Mouse (Mus musculus): ENCODE measurements at regions not wholly inside any gene's neighbourhood (a gene's known extent, or its start where the extent isn't known, plus 50 kb on each side); places are given as distances from the start of the nearest gene placed in this dataset.

DNA sequence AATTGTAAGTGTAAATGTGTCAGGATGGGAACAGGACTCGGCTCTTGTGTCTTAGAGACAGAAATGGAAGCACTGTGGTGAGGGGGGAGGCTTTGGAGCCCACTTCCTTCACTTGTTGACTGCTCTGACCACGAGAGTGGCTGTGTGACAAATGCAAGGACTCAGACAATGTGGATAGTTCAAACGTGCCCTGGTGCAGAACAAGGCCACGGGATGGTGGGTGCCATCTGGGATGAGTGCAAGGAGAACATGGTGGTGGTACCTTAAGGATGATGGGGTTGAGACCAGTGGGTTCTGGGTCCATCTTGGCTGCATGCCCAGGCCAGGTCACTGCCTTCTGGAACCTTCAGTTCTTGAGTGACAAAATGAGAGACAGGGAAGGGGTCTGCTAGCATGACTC is 132.3 kb upstream of the Syt13 start:
- Histone ChIP-seq H3K36me3 (ENCODE audit: control insufficient read depth, insufficient read depth, low read length) (no peaks in the 10 kb centered on the region), H3K4me1 (ENCODE audit: control insufficient read depth, insufficient read depth, low read length) (no peaks in the 10 kb centered on the region), H3K27me3 (ENCODE audit: control insufficient read depth, insufficient read depth, low read length) (peaks cover 3% of the 10 kb centered on the region; the same call in 1 of the 2 replicates), H3K4me3 (ENCODE audit: low read depth, low read length) (no peak overlapping the region), H3K27ac (ENCODE audit: low read depth, low read length) (no peak overlapping the region), H3K9ac (ENCODE audit: low read depth, low read length) (no peak overlapping the region), H3K9me3 (replicated peaks; ENCODE audit: control insufficient read depth, low read length) (no peaks in the 10 kb centered on the region), H3K4me2 (no peak overlapping the region)
- no peak for ATAC-seq (replicated peaks; ENCODE audit: insufficient number of reproducible peaks, low FRiP score, low TSS enrichment)
- whole genome bisulfite sequencing (ENCODE audit: insufficient replicate concordance), result 64% methylated on average over 4 of the region's 4 CpGs

DNA sequence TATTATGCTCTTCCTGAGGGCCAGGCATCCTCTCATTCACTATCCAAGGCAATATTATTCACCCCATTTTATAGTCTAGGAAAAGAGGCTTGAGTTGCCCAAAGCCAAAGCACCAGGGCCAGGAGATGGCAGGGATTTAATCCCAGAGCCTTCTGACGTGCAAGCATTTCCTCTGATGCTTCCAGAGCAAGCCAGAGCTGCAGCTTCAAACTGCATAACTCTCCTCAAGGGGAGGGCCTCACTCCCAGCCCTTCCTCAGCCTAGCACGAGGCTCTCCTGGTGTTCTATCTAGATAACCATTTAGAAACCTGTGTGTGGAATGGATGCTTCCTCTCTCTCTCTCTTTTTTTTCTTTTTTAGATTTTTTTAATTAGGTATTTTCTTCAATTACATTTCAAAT is 130.0 kb upstream of the Syt13 start:
- no peaks in the 10 kb centered on the region for H3K36me3 ChIP-seq (ENCODE audit: control insufficient read depth, insufficient read depth, low read length)
- WGBS (ENCODE audit: insufficient replicate concordance), result 37% methylated on average over 2 of the region's 2 CpGs
- H3K27me3 ChIP-seq (ENCODE audit: control insufficient read depth, insufficient read depth, low read length), result peaks cover 3% of the 10 kb centered on the region; the same call in 1 of the 2 replicates
- H3K4me1 ChIP-seq (ENCODE audit: control insufficient read depth, insufficient read depth, low read length), result no peaks in the 10 kb centered on the region
- ATAC-seq (replicated peaks; ENCODE audit: insufficient number of reproducible peaks, low FRiP score, low TSS enrichment), result no peak
- no peak overlapping the region for H3K27ac ChIP-seq (ENCODE audit: low read depth, low read length)
- no peak overlapping the region for H3K9ac ChIP-seq (ENCODE audit: low read depth, low read length)
- H3K4me3 ChIP-seq (ENCODE audit: low read depth, low read length), result no peak overlapping the region
- no peaks in the 10 kb centered on the region for H3K9me3 ChIP-seq (replicated peaks; ENCODE audit: control insufficient read depth, low read length)
- H3K4me2 ChIP-seq, result no peak overlapping the region

GRCm38 (mm10) chr2:92787925-92788410 is 126.9 kb upstream of the Syt13 start:
- H3K36me3 ChIP-seq (ENCODE audit: control insufficient read depth, insufficient read depth, low read length), result no peaks in the 10 kb centered on the region
- no peak overlapping the region for H3K4me2 ChIP-seq
- no peak overlapping the region for H3K27ac ChIP-seq (ENCODE audit: low read depth, low read length)
- H3K27me3 ChIP-seq (ENCODE audit: control insufficient read depth, insufficient read depth, low read length), result peaks cover 3% of the 10 kb centered on the region; the same call in 1 of the 2 replicates
- H3K9me3 ChIP-seq (replicated peaks; ENCODE audit: control insufficient read depth, low read length), result no peaks in the 10 kb centered on the region
- 51% methylated on average over 4 of the region's 4 CpGs for WGBS (ENCODE audit: insufficient replicate concordance)
- no peaks in the 10 kb centered on the region for H3K4me1 ChIP-seq (ENCODE audit: control insufficient read depth, insufficient read depth, low read length)
- no peak overlapping the region for H3K9ac ChIP-seq (ENCODE audit: low read depth, low read length)
- ATAC-seq (replicated peaks; ENCODE audit: insufficient number of reproducible peaks, low FRiP score, low TSS enrichment), result no peak
- no peak overlapping the region for H3K4me3 ChIP-seq (ENCODE audit: low read depth, low read length)

- H3K27ac ChIP-seq (ENCODE audit: low read depth, low read length), result no peak overlapping the region
- H3K4me1 ChIP-seq (ENCODE audit: control insufficient read depth, insufficient read depth, low read length), result no peaks in the 10 kb centered on the region
- peaks cover 3% of the 10 kb centered on the region; the same call in 1 of the 2 replicates for H3K27me3 ChIP-seq (ENCODE audit: control insufficient read depth, insufficient read depth, low read length)
- H3K36me3 ChIP-seq (ENCODE audit: control insufficient read depth, insufficient read depth, low read length), result no peaks in the 10 kb centered on the region
- H3K9me3 ChIP-seq (replicated peaks; ENCODE audit: control insufficient read depth, low read length), result no peaks in the 10 kb centered on the region
- H3K4me2 ChIP-seq, result no peak overlapping the region
- 75% methylated on average over 5 of the region's 5 CpGs for WGBS (ENCODE audit: insufficient replicate concordance)
- no peak overlapping the region for H3K9ac ChIP-seq (ENCODE audit: low read depth, low read length)
- ATAC-seq (replicated peaks; ENCODE audit: insufficient number of reproducible peaks, low FRiP score, low TSS enrichment), result no peak
- no peak overlapping the region for H3K4me3 ChIP-seq (ENCODE audit: low read depth, low read length)
Measured at GRCm38 (mm10) chr2:92788875-92789274, 126.0 kb upstream of the Syt13 start.

DNA sequence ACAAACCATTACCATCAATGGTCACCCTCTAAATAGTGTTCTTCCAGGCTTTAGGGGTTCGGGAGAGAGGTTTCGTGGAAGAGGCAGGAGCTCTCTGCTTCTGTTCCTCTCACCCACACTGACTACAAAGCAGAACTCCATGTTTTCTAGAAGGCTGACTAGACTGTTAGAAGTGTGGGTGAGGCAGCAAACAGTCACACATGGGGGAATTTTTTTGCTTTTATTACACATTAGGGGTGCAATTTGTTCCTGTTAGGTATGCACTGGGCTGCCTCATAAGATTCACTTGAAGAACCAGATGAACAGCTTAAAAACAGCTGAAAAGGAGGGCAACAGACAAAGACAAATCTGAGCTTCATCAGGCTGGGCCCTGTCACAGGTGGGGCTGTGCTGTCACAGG is 124.5 kb upstream of the Syt13 start:
- Histone ChIP-seq H3K4me1 (ENCODE audit: control insufficient read depth, insufficient read depth, low read length) (no peaks in the 10 kb centered on the region), H3K9ac (ENCODE audit: low read depth, low read length) (no peak overlapping the region), H3K27me3 (ENCODE audit: control insufficient read depth, insufficient read depth, low read length) (peaks cover 3% of the 10 kb centered on the region; the same call in 1 of the 2 replicates), H3K4me3 (ENCODE audit: low read depth, low read length) (no peak overlapping the region), H3K9me3 (replicated peaks; ENCODE audit: control insufficient read depth, low read length) (no peaks in the 10 kb centered on the region), H3K4me2 (no peak overlapping the region), H3K36me3 (ENCODE audit: control insufficient read depth, insufficient read depth, low read length) (no peaks in the 10 kb centered on the region), H3K27ac (ENCODE audit: low read depth, low read length) (no peak overlapping the region)
- 81% methylated on average over 2 of the region's 2 CpGs for WGBS (ENCODE audit: insufficient replicate concordance)
- ATAC-seq (replicated peaks; ENCODE audit: insufficient number of reproducible peaks, low FRiP score, low TSS enrichment), result no peak

DNA sequence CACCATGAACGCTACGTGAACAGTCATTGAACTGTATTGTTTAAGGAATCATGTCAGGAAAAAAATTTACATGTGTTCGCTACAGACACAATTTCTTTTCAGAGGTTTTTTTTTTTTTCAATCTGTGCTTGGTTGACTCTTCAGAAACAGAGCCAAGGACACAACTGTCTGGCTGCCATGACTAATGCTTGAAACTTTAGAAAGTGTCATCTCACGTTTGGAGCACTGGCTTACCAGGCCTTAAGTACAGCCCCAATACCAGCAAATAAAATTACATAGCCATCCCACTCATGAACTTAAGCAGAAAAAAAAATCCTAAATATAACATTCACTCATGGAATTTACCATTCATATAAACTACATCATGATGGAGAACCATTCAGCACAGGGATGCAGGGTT is 115.1 kb upstream of the Syt13 start:
- Histone ChIP-seq H3K4me2 (no peak overlapping the region), H3K36me3 (ENCODE audit: control insufficient read depth, insufficient read depth, low read length) (no peaks in the 10 kb centered on the region), H3K4me1 (ENCODE audit: control insufficient read depth, insufficient read depth, low read length) (no peaks in the 10 kb centered on the region), H3K4me3 (ENCODE audit: low read depth, low read length) (no peak overlapping the region), H3K9me3 (replicated peaks; ENCODE audit: control insufficient read depth, low read length) (no peaks in the 10 kb centered on the region), H3K27me3 (ENCODE audit: control insufficient read depth, insufficient read depth, low read length) (no peaks in the 10 kb centered on the region), H3K27ac (ENCODE audit: low read depth, low read length) (no peak overlapping the region), H3K9ac (ENCODE audit: low read depth, low read length) (no peak overlapping the region)
- 85% methylated on average over 4 of the region's 4 CpGs for WGBS (ENCODE audit: insufficient replicate concordance)
- ATAC-seq (replicated peaks; ENCODE audit: insufficient number of reproducible peaks, low FRiP score, low TSS enrichment), result no peak

DNA sequence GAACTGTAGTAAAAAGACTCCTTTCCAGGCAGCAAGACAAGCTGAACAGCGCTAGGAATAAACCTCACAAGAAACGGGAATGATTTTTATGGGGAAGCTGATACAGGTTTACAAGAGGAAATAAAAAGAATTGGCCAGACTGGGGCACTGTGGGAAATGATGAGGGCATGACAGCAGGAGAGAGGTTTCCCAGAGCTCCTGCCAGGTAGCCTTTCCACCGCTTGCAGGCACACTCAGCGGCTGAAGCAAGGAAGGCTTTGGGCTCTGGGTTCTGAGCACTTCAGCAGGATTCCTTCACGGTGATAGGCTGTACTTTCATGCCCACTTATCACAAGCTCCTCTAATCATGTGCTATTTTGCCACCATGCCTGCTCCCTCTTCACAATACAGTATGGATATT is 114.2 kb upstream of the Syt13 start:
- no peak overlapping the region for H3K4me3 ChIP-seq (ENCODE audit: low read depth, low read length)
- no peaks in the 10 kb centered on the region for H3K9me3 ChIP-seq (replicated peaks; ENCODE audit: control insufficient read depth, low read length)
- WGBS (ENCODE audit: insufficient replicate concordance), result 56% methylated on average over 5 of the region's 5 CpGs
- H3K4me2 ChIP-seq, result no peak overlapping the region
- ATAC-seq (replicated peaks; ENCODE audit: insufficient number of reproducible peaks, low FRiP score, low TSS enrichment), result no peak
- no peaks in the 10 kb centered on the region for H3K4me1 ChIP-seq (ENCODE audit: control insufficient read depth, insufficient read depth, low read length)
- no peak overlapping the region for H3K27ac ChIP-seq (ENCODE audit: low read depth, low read length)
- H3K27me3 ChIP-seq (ENCODE audit: control insufficient read depth, insufficient read depth, low read length), result no peaks in the 10 kb centered on the region
- H3K36me3 ChIP-seq (ENCODE audit: control insufficient read depth, insufficient read depth, low read length), result no peaks in the 10 kb centered on the region
- no peak overlapping the region for H3K9ac ChIP-seq (ENCODE audit: low read depth, low read length)

- Histone ChIP-seq H3K4me2 (no peak overlapping the region), H3K27me3 (ENCODE audit: control insufficient read depth, insufficient read depth, low read length) (peaks cover 13% of the 10 kb centered on the region), H3K27ac (ENCODE audit: low read depth, low read length) (no peak overlapping the region), H3K9me3 (replicated peaks; ENCODE audit: control insufficient read depth, low read length) (no peaks in the 10 kb centered on the region), H3K9ac (ENCODE audit: low read depth, low read length) (no peak overlapping the region), H3K36me3 (ENCODE audit: control insufficient read depth, insufficient read depth, low read length) (no peaks in the 10 kb centered on the region), H3K4me3 (ENCODE audit: low read depth, low read length) (no peak overlapping the region), H3K4me1 (ENCODE audit: control insufficient read depth, insufficient read depth, low read length) (0 out of 2 replicates have a peak, but pooled peaks cover 3% of the 10 kb centered on the region)
- WGBS (ENCODE audit: insufficient replicate concordance), result 54% methylated on average over 1 of the region's 1 CpGs
- ATAC-seq (replicated peaks; ENCODE audit: insufficient number of reproducible peaks, low FRiP score, low TSS enrichment), result no peak
Measured at GRCm38 (mm10) chr2:92804916-92805315, 110.0 kb upstream of the Syt13 start.

DNA sequence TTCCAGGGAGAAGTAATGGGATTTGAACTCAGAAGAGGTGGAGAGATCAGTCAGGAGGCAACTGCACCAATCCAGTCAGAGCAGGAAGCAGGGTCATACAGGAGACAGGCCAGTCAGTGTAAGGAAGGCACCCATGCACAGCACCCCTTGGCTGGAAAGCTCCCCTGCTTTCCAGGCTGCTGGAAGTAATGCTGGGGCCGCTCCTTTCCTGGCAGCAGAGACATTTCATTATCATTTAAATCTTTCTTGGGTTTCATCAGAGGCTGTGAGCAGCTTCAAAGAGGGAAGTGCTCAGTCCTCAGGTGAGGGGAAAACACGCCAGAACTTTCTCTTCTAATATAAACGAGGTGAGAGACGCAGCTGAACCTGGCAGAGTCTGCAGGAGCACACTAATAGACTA is 109.1 kb upstream of the Syt13 start:
- ATAC-seq (replicated peaks; ENCODE audit: insufficient number of reproducible peaks, low FRiP score, low TSS enrichment), result no peak
- Histone ChIP-seq H3K4me3 (ENCODE audit: low read depth, low read length) (no peak overlapping the region), H3K9me3 (replicated peaks; ENCODE audit: control insufficient read depth, low read length) (no peaks in the 10 kb centered on the region), H3K9ac (ENCODE audit: low read depth, low read length) (no peak overlapping the region), H3K27me3 (ENCODE audit: control insufficient read depth, insufficient read depth, low read length) (peaks cover 13% of the 10 kb centered on the region), H3K27ac (ENCODE audit: low read depth, low read length) (no peak overlapping the region), H3K4me2 (no peak overlapping the region), H3K36me3 (ENCODE audit: control insufficient read depth, insufficient read depth, low read length) (no peaks in the 10 kb centered on the region), H3K4me1 (ENCODE audit: control insufficient read depth, insufficient read depth, low read length) (0 out of 2 replicates have a peak, but pooled peaks cover 3% of the 10 kb centered on the region)
- WGBS (ENCODE audit: insufficient replicate concordance), result 28% methylated on average over 4 of the region's 4 CpGs

Measured in heart, embryonic 11.5 days (tissue).